Mouse (Mus musculus) brain, adult 10 weeks (tissue): ENCODE results near the gene Atrn. TPM values are rescaled to one million over a fixed set of nuclear protein-coding genes. Genes with fewer than 3 reads are reported as not detected.

Experiments
- polyA plus RNA-seq: library from polyadenylated mRNA; stranded (reverse); fragments of 350-450 nt; fragmentation: Illumina TruSeq; extraction: RNeasy Lipid Tissue Mini Kit (QIAGEN cat#74804); gene quantifications from one replicate; pipeline ENCODE4 v1.2.3, GENCODE M21; 2015; ENCODE audit warnings: low read depth, low replicate concordance

Gene Atrn
- 62.9 TPM for polyA plus RNA-seq

GRCm38 (mm10) chr2:130905751-130906583 lies at the start of gene Atrn, which contains the start of gene 4930402H24Rik:
Atrn (plus strand) TSS chr2:130906495.
4930402H24Rik (minus strand) TSS chr2:130906406.

GRCm38 (mm10) chr2:131042988-131043387 lies 136.7 kb downstream of the Atrn start, which contains the start of gene Gfra4:
Gfra4 (minus strand) TSS chr2:131043088.

GRCm38 (mm10) chr2:131063404-131063864 lies 157.1 kb downstream of the Atrn start, which contains the start of gene Adam33:
Adam33 (minus strand) TSS chr2:131063814.

Other genes starting within 250 kb of the Atrn start
- 111 TPM for gene Ddrgk1, start 241.8 kb upstream of the Atrn start, polyA plus RNA-seq
- gene Itpa, start 238.9 kb upstream of the Atrn start, polyA plus RNA-seq: 83.7 TPM
- gene Slc4a11, start 209.0 kb upstream of the Atrn start, polyA plus RNA-seq: 1.7 TPM
- gene 4930402H24Rik, start 89 bp upstream of the Atrn start, polyA plus RNA-seq: 55.6 TPM
- gene Gfra4, start 136.6 kb downstream of the Atrn start, polyA plus RNA-seq: 68.5 TPM
- gene Adam33, start 157.3 kb downstream of the Atrn start, polyA plus RNA-seq: 4.2 TPM
- 0.10 TPM for gene Siglec1, start 180.3 kb downstream of the Atrn start, polyA plus RNA-seq
- 5.9 TPM for gene Hspa12b, start 220.8 kb downstream of the Atrn start, polyA plus RNA-seq
- not detected for gene Gm11037, start 227.0 kb downstream of the Atrn start, polyA plus RNA-seq